Mouse (Mus musculus): ENCODE data around the gene Sh3tc1.

Gene Sh3tc1

DNA sequence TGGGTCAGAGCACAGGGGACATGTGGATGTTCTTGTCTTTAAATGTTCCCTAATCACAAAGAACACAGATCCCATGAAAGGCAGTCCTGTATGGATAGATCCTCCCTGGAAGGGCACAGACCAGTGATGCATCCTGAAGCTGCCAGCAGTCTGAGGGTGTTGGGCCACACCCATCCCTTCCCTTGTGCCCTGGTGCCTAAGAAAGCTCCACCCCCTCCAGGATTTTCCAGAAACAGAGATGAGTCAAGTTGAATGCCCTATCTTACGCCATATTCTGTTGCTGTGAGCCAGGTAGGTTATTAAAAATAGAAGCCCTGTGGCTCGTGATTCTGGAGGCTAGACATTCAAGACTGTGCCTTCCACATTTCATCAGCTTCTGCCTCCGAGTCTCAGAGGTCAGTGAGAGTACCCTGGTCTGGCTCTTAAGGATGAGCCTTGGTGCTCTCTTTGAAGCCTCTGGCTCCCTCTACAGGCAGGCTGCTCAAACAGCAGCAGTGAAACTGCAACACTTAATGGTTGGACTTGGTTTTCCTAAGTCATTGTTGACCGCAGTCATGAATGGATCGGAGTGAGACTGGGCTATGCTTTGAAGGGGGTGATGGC lies 15.4 kb upstream of the Sh3tc1 start:
- DNase-seq (ENCODE audit: extremely low spot score, low spot score) = peak; percentile 60

DNA sequence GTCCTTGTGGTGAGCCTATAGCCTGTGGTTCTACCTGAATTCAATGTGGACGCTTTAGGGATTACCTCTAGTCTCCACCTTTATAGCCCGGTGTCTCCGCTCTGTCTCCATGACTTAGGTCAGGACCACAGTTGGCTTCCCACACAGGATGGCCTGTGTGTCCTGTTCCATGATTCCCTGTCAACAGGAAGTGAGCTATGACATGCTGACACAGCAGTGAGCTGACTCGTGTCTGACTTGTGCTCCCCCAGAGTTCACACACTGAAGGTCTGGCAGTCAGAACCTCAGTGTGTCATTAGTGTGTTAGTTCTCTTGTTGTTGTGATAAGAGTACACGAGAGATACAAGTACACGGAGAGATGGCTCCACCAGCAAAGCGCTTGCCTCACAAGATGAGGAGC lies 11.2 kb upstream of the Sh3tc1 start:
- DNase-seq (ENCODE audit: extremely low spot score, low spot score) = no peak

DNA sequence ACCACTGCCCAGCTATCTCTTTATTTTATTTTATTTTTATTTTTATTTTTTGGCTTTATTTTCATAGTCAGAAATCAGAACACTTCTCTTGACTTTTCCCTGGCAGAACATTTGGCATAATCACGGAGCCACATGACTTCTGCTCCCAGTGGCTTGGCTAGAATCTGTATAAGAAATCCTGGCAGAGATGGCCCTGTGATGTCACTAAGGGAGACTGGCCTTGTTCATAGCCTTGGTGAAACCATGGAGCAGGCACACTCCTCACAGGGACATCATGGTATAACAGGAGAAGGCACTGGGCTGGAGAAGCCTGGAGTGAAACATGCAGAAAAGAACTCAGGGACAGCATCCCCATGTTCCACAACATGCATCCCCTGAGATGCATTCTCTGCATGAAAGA lies 10.2 kb upstream of the Sh3tc1 start:
- no peak for DNase-seq (ENCODE audit: extremely low spot score, low spot score)

DNA sequence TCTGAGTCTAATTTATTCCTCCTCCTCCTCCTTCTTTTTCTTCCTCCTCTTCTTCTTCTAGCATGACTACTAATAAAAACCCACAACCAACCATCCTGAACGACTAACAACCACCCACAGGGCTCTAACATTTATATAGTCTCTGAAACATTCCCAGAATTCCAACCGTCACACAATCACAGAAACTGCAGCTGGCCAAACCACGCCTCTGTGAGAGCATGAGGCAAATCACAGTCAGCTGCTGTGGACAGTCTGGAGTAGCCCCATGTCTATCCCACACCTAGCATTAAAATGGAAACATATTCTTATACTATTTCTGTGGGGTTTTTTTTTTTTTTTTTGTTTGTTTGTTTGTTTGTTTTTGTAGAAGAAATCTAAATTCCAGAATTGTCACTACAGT lies 9.6 kb upstream of the Sh3tc1 start:
- DNase-seq (ENCODE audit: extremely low spot score, low spot score) = no peak

- DNase-seq (ENCODE audit: extremely low spot score, low spot score) = peak; percentile 70
Measured at GRCm38 (mm10) chr5:35746910-35747309, 7.1 kb upstream of the Sh3tc1 start.

- DNase-seq (ENCODE audit: extremely low spot score, low spot score) = no peak
Measured at GRCm38 (mm10) chr5:35745406-35745805, 5.6 kb upstream of the Sh3tc1 start.

DNA sequence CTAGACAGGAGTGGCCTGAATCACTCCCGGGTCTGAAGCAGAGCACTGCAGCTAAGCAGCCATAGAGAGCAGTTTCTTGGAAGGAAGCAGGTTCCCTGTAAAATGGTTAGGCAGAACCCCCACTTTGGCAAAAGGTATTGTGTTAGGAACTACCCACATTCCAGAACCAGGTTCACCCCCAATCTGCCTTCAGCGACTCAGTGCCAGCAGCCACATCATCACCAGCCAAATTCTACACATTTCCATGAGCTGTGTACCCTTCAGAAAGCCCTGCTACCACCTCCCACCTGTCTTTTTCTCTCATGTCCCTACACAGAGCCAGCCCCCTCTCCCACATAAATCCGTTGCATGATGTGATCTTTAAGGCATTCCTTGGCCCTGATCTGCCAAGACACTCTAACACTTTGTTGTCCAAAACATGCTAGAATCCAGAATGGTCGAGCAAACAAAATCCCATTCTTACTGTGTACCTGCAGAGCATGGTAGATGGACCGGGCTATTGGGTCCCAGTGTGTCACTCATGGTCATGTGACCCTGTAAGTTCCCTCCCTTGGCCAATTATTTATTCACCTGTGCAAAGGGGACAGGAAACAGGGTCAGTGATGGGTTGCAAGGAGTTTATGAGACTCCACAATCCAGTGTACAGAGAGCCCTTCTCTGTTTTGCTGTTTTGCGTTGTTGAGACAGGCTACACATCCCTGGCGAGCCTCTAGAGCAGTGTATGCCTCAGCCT lies 4.4 kb upstream of the Sh3tc1 start:
- no peak for DNase-seq (ENCODE audit: extremely low spot score, low spot score)

- DNase-seq (ENCODE audit: extremely low spot score, low spot score) = no peak
Measured at GRCm38 (mm10) chr5:35743238-35743951, 3.6 kb upstream of the Sh3tc1 start.

GRCm38 (mm10) chr5:35741225-35741820 lies 1.5 kb upstream of the Sh3tc1 start:
- no peak for DNase-seq (ENCODE audit: extremely low spot score, low spot score)

DNA sequence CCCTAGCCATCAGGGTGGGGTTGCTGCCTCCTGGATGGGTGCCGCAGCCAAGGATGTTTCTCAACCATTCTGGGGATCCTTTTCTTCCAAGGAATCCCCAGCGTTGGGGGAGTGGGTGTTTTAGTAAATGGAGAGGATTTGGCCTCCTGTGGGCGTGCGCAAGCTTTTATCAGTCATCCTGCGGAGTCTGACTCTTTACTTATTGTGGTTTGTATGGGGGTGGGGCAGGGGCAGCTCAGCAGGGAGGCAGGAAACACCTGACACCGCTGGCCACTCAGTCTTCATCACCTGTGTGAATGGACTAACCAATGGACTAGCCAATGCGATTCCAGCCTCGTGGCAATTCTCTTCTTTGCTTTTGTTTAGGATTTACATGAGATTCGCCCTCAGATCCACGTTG lies 929 bp upstream of the Sh3tc1 start:
- no peak for DNase-seq (ENCODE audit: extremely low spot score, low spot score)

DNA sequence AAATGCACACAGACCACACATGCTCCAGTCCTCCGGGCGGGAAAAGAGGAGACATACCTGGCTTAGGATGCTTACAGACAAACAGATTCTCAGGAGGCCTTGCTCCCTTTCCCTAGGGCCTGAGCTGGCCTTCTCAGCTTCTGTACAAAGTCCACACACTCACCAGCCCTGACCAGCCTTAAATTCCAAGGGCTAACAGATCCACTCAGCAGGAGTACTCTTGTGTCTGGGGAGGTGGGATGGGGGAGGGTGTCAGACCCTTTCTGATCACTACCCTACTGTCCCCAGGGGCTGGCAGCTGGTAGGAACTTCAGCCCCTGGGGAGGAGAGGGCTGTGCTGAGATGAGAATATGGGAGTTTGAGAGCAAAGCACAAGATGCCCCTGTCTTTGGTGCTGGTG lies 782 bp downstream of the Sh3tc1 start:
- DNase-seq (ENCODE audit: extremely low spot score, low spot score) = no peak

- DNase-seq (ENCODE audit: extremely low spot score, low spot score) = no peak
Measured at GRCm38 (mm10) chr5:35737231-35737901, 2.4 kb downstream of the Sh3tc1 start.

GRCm38 (mm10) chr5:35733523-35733922 lies 6.3 kb downstream of the Sh3tc1 start:
- no peak for DNase-seq (ENCODE audit: extremely low spot score, low spot score)

DNA sequence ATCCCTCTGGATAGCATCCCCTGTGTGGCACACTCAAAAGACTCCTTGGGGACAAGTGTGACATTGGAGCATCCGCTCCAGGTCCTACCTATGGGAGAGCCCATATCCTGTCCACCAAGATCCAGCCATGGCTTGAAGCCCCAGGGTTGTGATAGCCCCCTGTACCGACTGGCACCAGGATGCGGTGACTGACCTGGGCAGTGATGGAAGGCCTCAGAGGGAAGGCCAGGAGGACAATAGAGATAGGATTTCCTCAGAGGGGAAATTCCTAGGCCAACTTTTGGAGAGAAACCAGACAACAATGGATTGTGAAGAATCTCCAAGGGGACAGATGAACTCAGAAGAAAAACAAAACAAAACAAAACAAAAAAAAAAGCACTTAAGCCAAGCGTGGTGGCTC lies 8.8 kb downstream of the Sh3tc1 start:
- DNase-seq (ENCODE audit: extremely low spot score, low spot score) = no peak

GRCm38 (mm10) chr5:35730552-35730951 lies 9.2 kb downstream of the Sh3tc1 start:
- no peak for DNase-seq (ENCODE audit: extremely low spot score, low spot score)

GRCm38 (mm10) chr5:35729844-35730243 lies 9.9 kb downstream of the Sh3tc1 start:
- DNase-seq (ENCODE audit: extremely low spot score, low spot score) = no peak

DNA sequence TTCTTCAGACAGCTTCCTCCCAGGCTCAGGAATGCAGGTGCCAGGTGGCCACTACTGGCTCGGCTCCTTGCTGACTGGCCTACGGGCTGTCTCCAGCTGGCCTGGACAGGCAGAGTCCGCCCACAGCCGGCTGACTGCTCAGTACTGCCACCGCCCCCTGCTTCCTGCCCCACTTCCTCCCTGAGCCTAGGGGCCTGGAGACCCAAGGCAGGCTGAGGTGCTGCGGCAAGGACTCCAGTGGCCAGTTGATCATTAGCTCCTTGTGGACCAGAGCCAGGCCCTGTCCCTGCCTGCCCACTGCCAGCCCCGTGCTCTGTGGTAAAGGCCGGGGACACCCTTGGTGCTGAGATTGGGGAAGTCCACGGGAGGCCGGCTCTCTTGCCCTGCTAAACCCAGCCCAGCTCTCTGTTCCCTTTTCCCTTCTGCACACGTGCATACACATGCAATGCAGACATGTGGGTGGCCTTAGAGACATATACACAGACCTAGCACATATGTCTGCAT lies 10.8 kb downstream of the Sh3tc1 start:
- peak; percentile 34 for DNase-seq (ENCODE audit: extremely low spot score, low spot score)

GRCm38 (mm10) chr5:35728344-35728956 lies 11.3 kb downstream of the Sh3tc1 start:
- no peak for DNase-seq (ENCODE audit: extremely low spot score, low spot score)

DNA sequence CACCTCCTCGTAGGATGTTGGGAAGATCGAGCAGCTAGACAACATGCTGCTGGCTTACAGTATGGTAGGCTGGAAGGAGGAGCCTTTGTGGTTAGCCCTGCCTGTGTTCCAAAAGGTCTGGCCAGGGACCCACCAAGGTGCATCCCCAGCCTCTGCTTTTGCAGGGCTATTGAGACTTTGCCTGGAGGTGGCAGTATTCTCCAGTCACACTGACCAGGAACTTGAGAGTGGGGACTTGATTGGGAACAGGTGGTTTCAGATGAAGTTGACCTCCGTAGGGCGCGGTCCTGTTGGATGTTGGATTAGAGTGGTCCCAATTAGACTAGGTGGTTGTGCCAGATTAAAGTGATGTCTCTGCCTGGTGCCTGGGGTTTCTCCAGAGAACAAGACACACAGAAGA lies 12.3 kb downstream of the Sh3tc1 start:
- DNase-seq (ENCODE audit: extremely low spot score, low spot score) = no peak

- no peak for DNase-seq (ENCODE audit: extremely low spot score, low spot score)
Measured at GRCm38 (mm10) chr5:35725840-35726239, 13.9 kb downstream of the Sh3tc1 start.

DNA sequence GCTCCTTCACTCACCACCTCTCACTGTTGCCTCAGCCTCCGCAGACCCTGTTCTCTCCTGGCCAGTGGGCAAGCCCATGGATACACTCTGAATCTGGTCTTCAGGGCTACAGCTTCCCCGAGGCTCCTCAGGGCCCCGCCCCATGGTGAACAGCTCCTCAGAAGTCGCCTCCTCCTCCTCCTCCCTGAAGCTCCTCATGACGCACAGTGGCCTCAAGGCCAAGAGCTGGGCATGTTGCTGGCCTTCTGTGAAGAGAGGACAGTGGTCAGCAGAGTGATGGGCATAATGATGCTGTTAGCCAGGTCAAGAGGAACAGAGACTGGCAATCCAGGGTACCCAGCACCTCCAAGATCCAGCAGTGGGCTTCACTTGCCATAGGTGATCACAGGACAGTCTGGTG lies 15.9 kb downstream of the Sh3tc1 start:
- DNase-seq (ENCODE audit: extremely low spot score, low spot score) = no peak
